Mouse (Mus musculus): ENCODE results near the gene Ogdh. TPM values are rescaled to one million over a fixed set of nuclear protein-coding genes. Genes with fewer than 3 reads are reported as not detected.

The Ogdh gene
- total and polyA plus RNA-seq, 3 experiments: 49.5 to 108 (median 65.5) TPM

DNA sequence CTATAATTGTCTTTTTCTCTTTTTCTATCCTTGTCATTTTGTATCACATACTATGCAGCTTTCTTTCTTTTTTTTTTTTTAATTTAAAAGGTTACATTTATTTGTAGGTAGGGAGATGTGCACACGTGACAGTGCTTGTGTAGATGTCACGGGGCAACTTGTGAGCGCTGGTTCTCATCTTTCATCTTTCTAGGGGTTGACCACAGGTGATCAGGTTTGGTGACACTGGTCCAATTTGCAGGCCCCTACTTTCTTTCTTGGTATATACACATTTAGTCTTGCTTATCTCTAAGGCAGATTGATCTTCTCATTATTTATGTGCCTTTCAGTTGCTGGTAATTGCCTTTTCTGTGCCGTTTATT, 1.5 kb downstream of the Ogdh start:
- no peaks in the 10 kb centered on the region for H3K27me3 ChIP-seq (ENCODE audit: insufficient read depth, low read length)
- peak overlapping the region; percentile 93; the same call in 1 of the 2 replicates for H3K4me3 ChIP-seq (ENCODE audit: low read depth, low read length)
- DNase-seq (ENCODE audit: low spot score): no peak
- H3K4me1 ChIP-seq (ENCODE audit: insufficient read depth, low read depth, low read length): peaks cover 44% of the 10 kb centered on the region
- TF ChIP-seq POLR2AphosphoS5 (IDR thresholded peaks at IDR 0.05; ENCODE audit: insufficient replicate concordance, low read depth, low read length): no peak
- no peak for ATAC-seq (ENCODE audit: extremely low read depth, insufficient number of reproducible peaks, low FRiP score, poor library complexity, severe bottlenecking)
- peaks cover 21% of the 10 kb centered on the region for H3K36me3 ChIP-seq (replicated peaks)
- H3K9me3 ChIP-seq (replicated peaks): no peaks in the 10 kb centered on the region

DNA sequence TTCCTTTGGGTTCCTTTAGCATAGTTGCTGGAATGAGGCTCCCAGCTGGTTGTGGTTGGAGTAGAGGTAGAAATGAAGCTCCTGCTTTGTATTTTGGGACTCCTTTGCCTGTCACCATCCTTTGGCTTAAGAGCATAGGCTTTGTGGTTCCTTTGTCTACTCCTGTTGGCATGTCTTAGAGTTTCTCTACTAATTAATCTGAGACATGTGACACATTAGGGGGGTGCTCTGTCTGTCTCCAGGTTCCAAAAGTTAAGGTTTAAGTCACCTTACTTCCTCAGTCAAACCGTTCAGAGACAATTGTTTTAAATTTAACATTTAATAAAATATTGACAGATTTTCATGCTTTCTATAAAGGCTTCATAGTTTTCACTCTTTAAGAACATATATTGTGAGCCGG, 2.2 kb downstream of the Ogdh start:
- TF ChIP-seq CTCF (IDR thresholded peaks at IDR 0.05; ENCODE audit: low read depth, low read length) (no peak), GATA2 (IDR thresholded peaks at IDR 0.05; ENCODE audit: borderline replicate concordance, low read depth, low read length) (no peak), GATA1 (IDR thresholded peaks at IDR 0.05; ENCODE audit: borderline replicate concordance, low read length) (no peak), POLR2AphosphoS5 (IDR thresholded peaks at IDR 0.05; ENCODE audit: insufficient replicate concordance, low read depth, low read length) (no peak), TAL1 (conservative IDR thresholded peaks at IDR 0.05; ENCODE audit: low read depth, low read length) (no peak)
- ATAC-seq (ENCODE audit: extremely low read depth, insufficient number of reproducible peaks, low FRiP score, poor library complexity, severe bottlenecking): no peak
- Histone ChIP-seq H3K27me3 (ENCODE audit: insufficient read depth, low read length) (no peaks in the 10 kb centered on the region), H3K4me1 (ENCODE audit: insufficient read depth, low read depth, low read length) (peaks cover 44% of the 10 kb centered on the region), H3K4me3 (ENCODE audit: low read depth, low read length) (no peak overlapping the region), H3K36me3 (replicated peaks) (peaks cover 28% of the 10 kb centered on the region), H3K9me3 (replicated peaks) (no peaks in the 10 kb centered on the region)
- DNase-seq (ENCODE audit: low spot score): no peak

DNA sequence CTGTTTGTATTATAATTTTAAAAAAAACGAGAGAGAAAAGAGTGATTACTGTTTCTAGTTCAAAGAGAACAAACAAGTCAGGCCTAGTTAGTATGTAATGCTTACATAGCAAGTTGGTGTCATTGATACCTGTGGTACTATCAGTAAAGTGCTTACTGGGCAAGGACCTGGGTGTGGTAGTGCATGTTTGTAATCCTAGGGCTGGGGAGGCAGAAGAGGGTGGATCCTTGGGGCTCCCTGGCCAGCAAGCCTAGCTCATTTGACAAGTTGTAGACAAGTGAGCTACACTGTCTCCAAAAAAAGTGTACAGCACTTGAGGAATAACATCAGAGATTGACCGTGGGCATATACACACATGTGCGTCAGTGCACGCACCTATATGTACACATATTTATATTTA, 3.2 kb downstream of the Ogdh start:
- Histone ChIP-seq H3K27me3 (ENCODE audit: insufficient read depth, low read length) (no peaks in the 10 kb centered on the region), H3K4me1 (ENCODE audit: insufficient read depth, low read depth, low read length) (peaks cover 47% of the 10 kb centered on the region), H3K4me3 (ENCODE audit: low read depth, low read length) (no peak overlapping the region), H3K36me3 (replicated peaks) (peaks cover 38% of the 10 kb centered on the region), H3K9me3 (replicated peaks) (no peaks in the 10 kb centered on the region)
- DNase-seq (ENCODE audit: low spot score): no peak
- no peak for TF ChIP-seq POLR2AphosphoS5 (IDR thresholded peaks at IDR 0.05; ENCODE audit: insufficient replicate concordance, low read depth, low read length)
- TF ChIP-seq GATA1 (IDR thresholded peaks at IDR 0.05; ENCODE audit: borderline replicate concordance, low read length): no peak
- TF ChIP-seq TAL1 (conservative IDR thresholded peaks at IDR 0.05; ENCODE audit: low read depth, low read length): no peak
- TF ChIP-seq CTCF (IDR thresholded peaks at IDR 0.05; ENCODE audit: low read depth, low read length): no peak
- no peak for TF ChIP-seq GATA2 (IDR thresholded peaks at IDR 0.05; ENCODE audit: borderline replicate concordance, low read depth, low read length)
- ATAC-seq (ENCODE audit: extremely low read depth, insufficient number of reproducible peaks, low FRiP score, poor library complexity, severe bottlenecking): no peak

DNA sequence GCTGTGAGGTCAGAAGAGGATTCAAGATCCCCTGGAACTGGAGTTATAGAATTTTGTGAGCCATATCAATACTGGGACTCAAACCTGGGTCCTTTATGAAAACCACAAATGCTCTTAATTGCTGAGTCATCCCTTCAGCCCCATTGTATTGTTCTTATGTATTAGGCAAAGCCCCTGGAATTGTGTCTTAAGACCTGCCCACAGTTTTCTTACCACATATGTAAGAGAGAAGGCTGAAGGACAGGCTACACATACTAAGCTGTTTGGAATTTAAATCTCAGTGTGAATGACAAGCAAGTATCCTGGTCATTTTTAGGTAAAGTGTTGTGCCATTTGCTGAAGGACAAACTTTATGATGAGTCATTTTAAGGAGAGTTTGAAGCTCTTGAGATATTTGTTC, 4.6 kb downstream of the Ogdh start:
- no peak for ATAC-seq (ENCODE audit: extremely low read depth, insufficient number of reproducible peaks, low FRiP score, poor library complexity, severe bottlenecking)
- peaks cover 52% of the 10 kb centered on the region for H3K36me3 ChIP-seq (replicated peaks)
- TF ChIP-seq POLR2AphosphoS5 (IDR thresholded peaks at IDR 0.05; ENCODE audit: insufficient replicate concordance, low read depth, low read length) (no peak), GATA1 (IDR thresholded peaks at IDR 0.05; ENCODE audit: borderline replicate concordance, low read length) (no peak), GATA2 (IDR thresholded peaks at IDR 0.05; ENCODE audit: borderline replicate concordance, low read depth, low read length) (no peak), TAL1 (conservative IDR thresholded peaks at IDR 0.05; ENCODE audit: low read depth, low read length) (no peak), CTCF (IDR thresholded peaks at IDR 0.05; ENCODE audit: low read depth, low read length) (no peak)
- H3K9me3 ChIP-seq (replicated peaks): no peaks in the 10 kb centered on the region
- no peak for DNase-seq (ENCODE audit: low spot score)
- no peaks in the 10 kb centered on the region for H3K27me3 ChIP-seq (ENCODE audit: insufficient read depth, low read length)
- H3K4me1 ChIP-seq (ENCODE audit: insufficient read depth, low read depth, low read length): peaks cover 41% of the 10 kb centered on the region
- H3K4me3 ChIP-seq (ENCODE audit: low read depth, low read length): no peak overlapping the region

DNA sequence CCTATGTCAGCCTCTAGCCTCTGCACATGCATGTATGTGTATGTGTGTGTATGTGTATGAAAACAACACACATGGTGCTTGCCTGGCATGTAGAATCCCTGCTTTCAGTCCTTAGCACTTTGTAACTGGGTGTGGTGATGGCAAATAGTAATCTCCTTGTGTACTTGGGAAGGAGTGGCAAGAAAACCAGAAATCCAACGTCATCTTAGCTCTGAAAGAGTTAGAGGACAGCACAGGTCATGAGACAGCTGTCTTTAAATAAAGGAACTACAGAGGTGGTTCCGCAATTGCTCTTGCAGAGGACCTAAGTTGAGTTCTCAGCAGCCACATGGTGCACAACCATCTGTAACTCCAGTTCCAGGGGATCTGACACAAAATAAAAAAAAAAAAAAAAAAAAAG, 8.0 kb downstream of the Ogdh start:
- H3K36me3 ChIP-seq (replicated peaks): peaks cover 77% of the 10 kb centered on the region
- TF ChIP-seq GATA1 (IDR thresholded peaks at IDR 0.05; ENCODE audit: borderline replicate concordance, low read length): no peak
- no peak for TF ChIP-seq GATA2 (IDR thresholded peaks at IDR 0.05; ENCODE audit: borderline replicate concordance, low read depth, low read length)
- TF ChIP-seq CTCF (IDR thresholded peaks at IDR 0.05; ENCODE audit: low read depth, low read length): no peak
- no peak for TF ChIP-seq POLR2AphosphoS5 (IDR thresholded peaks at IDR 0.05; ENCODE audit: insufficient replicate concordance, low read depth, low read length)
- no peak for TF ChIP-seq TAL1 (conservative IDR thresholded peaks at IDR 0.05; ENCODE audit: low read depth, low read length)
- no peak for ATAC-seq (ENCODE audit: extremely low read depth, insufficient number of reproducible peaks, low FRiP score, poor library complexity, severe bottlenecking)

DNA sequence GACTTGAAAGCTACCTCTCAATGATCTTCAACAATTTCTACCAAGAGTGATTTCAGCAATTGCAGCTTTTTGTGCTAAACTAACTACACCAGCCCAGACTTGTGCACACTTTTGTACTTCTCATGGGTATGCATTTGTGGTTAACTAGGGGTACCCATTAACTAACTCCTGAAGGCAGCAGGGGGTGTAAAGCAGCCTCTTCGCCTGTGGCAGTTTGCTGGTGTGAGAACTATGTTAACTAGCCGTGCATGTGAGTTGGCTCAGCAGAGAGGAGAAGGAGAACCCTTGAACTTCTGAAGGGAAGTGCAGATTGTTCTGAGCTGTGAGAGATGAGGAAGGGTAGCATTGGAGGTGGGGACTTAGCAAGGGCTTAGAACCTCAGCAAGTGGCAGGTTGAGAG, 11.4 kb downstream of the Ogdh start:
- Histone ChIP-seq H3K4me3 (ENCODE audit: low read depth, low read length) (no peak overlapping the region), H3K27me3 (ENCODE audit: insufficient read depth, low read length) (no peaks in the 10 kb centered on the region), H3K9me3 (replicated peaks) (no peaks in the 10 kb centered on the region), H3K4me1 (ENCODE audit: insufficient read depth, low read depth, low read length) (peaks cover 3% of the 10 kb centered on the region; the same call in 1 of the 2 replicates), H3K36me3 (replicated peaks) (peaks cover 94% of the 10 kb centered on the region)
- no peak for ATAC-seq (ENCODE audit: extremely low read depth, insufficient number of reproducible peaks, low FRiP score, poor library complexity, severe bottlenecking)
- TF ChIP-seq CTCF (IDR thresholded peaks at IDR 0.05; ENCODE audit: low read depth, low read length): no peak
- TF ChIP-seq GATA1 (IDR thresholded peaks at IDR 0.05; ENCODE audit: borderline replicate concordance, low read length): no peak
- no peak for DNase-seq (ENCODE audit: low spot score)

More for the DNA sequence above, 8.0 kb downstream of the Ogdh start:
- Histone ChIP-seq H3K4me1 (ENCODE audit: insufficient read depth, low read depth, low read length) (peaks cover 20% of the 10 kb centered on the region), H3K4me3 (ENCODE audit: low read depth, low read length) (no peak overlapping the region), H3K9me3 (replicated peaks) (no peaks in the 10 kb centered on the region), H3K27me3 (ENCODE audit: insufficient read depth, low read length) (no peaks in the 10 kb centered on the region)
- DNase-seq (ENCODE audit: low spot score): no peak

DNA sequence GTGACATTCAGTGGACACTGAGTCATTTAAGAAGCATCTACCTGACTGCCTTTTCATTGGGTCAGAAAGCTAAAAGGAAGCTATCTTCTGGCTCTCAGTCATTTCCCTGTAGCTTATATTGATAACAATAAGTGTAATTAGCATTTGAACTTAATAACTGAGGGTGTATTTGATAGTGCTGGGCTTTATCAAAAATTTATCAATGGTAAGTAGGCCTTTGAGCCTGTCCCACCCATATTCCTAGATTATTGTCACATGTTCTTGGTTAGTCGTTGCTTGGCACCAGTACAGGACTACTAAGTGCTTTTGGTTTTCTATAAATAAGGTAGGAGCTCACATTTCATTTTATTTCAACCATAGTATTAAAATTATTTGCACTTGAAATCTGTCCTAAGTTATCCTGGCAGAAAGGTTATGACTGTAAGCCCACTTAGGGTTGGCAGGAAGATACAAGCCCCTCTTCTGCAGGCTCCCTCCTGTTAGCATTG, 14.6 kb downstream of the Ogdh start:
- ATAC-seq (ENCODE audit: extremely low read depth, insufficient number of reproducible peaks, low FRiP score, poor library complexity, severe bottlenecking) (no peak), DNase-seq (ENCODE audit: low spot score) (no peak)
- Histone ChIP-seq H3K36me3 (replicated peaks) (peaks cover 91% of the 10 kb centered on the region), H3K27me3 (ENCODE audit: insufficient read depth, low read length) (no peaks in the 10 kb centered on the region), H3K9me3 (replicated peaks) (no peaks in the 10 kb centered on the region), H3K4me1 (ENCODE audit: insufficient read depth, low read depth, low read length) (no peaks in the 10 kb centered on the region; the same call in 1 of the 2 replicates), H3K4me3 (ENCODE audit: low read depth, low read length) (no peak overlapping the region)
- TF ChIP-seq GATA2 (IDR thresholded peaks at IDR 0.05; ENCODE audit: borderline replicate concordance, low read depth, low read length) (no peak), TAL1 (conservative IDR thresholded peaks at IDR 0.05; ENCODE audit: low read depth, low read length) (no peak), CTCF (IDR thresholded peaks at IDR 0.05; ENCODE audit: low read depth, low read length) (no peak), GATA1 (IDR thresholded peaks at IDR 0.05; ENCODE audit: borderline replicate concordance, low read length) (no peak), POLR2AphosphoS5 (IDR thresholded peaks at IDR 0.05; ENCODE audit: insufficient replicate concordance, low read depth, low read length) (no peak)
